Mouse (Mus musculus): ENCODE results near the gene Dab2.

Gene Dab2

GRCm38 (mm10) chr15:6391886-6392285, 92.3 kb downstream of the Dab2 start:
- no peak for DNase-seq (ENCODE audit: low read depth)

- DNase-seq (ENCODE audit: low read depth) = no peak
These were observed 94.0 kb downstream of the Dab2 start for GRCm38 (mm10) chr15:6393624-6394023.

DNA sequence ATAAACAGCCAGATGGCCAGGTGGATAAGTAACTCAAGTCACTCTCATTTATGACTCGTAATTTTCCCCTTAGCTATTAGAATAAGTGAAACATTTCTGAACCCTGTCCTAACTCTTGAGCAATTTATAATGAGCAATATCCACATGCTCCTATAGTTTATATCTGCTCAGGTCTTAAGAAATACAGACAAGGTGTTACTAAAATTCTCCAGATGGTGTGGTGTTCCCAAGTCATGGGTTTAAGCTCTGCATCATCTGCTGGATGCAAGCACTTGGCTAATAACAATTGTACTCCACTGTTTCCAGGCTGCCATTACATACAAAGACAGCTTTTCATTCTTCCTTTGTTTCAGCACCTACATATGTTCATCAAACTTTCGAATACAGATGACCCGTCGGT, 98.6 kb downstream of the Dab2 start:
- DNase-seq (ENCODE audit: low read depth) = peak; percentile 21

DNA sequence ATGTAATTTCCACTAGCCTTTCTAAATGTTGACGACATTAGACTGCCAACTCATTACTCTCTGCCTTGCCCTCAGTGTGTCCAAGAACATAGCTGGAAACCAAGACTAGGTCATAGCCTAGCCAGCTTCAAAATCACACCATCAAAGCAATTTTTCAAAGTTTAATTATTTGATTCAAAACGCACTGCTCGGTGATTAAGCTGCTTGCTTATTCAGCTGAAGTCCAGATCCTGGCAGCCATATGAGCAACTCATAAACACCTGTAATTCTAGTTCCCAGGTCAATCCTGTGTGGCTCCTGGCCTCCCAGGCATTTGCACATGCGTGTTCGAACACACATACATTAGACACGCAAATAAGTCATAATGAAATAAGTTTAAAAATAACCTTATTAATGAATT, 99.3 kb downstream of the Dab2 start:
- no peak for DNase-seq (ENCODE audit: low read depth)

DNA sequence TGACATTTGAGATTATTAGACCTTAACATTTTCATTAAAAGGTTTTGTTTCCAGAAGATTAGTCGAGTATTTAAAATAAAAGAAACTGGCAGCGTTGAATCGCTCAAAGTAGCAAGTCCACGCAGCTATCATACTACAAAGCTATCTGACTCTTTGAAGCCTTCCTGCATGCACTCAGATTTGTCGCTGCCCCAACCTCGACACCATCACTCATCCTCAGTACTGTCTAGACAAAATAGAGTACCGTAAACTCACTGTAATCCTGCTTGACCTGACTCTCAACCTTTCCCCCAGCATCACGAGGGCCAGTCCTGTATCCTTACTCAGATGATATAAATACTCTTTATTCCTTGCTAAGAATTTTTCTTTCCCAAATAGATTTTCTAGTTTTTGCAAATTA, 100.5 kb downstream of the Dab2 start:
- DNase-seq (ENCODE audit: low read depth) = no peak

DNA sequence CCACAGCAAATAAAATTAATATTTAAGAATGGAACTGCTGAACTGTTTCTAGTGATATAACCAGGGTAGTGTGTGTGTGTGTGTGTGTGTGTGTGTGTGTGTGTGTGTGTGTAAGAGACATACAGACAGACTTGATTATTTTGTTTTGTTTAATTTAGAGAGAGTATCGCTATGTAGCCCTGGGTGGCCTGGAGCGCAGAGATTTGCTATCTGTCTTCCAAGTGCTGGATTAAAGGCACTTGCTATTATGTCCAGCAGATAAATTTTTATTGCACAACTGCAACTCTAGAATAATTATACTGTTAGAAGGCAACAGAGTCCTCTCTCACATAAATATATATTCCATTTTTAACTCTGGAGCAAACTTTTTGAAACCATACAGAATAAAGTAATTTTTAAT, 102.8 kb downstream of the Dab2 start:
- DNase-seq (ENCODE audit: low read depth) = no peak

GRCm38 (mm10) chr15:6404172-6404571, 104.6 kb downstream of the Dab2 start:
- DNase-seq (ENCODE audit: low read depth) = no peak

- no peak for DNase-seq (ENCODE audit: low read depth)
These were observed 107.2 kb downstream of the Dab2 start for GRCm38 (mm10) chr15:6406771-6407170.

- no peak for DNase-seq (ENCODE audit: low read depth)
These were observed 109.4 kb downstream of the Dab2 start for GRCm38 (mm10) chr15:6409031-6409430.

DNA sequence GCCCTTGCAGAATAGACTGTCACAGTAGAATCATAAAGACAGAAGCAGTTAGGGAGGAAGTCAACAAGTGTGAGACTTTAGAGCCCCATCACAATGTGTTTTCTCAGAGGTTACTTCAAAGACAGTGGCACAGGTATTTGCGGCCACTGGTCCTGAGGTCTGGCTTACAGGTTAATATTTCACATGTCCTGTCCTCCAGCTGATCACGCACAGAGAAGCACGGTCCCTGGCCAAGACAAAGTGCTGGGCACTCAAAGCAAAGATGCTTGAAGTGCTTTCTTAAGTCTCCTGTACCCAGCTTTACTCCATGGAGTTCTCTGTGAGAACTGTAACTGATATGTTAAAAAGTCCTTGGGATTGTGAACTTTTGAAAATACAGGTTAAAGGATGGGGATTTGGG, 110.6 kb downstream of the Dab2 start:
- DNase-seq (ENCODE audit: low read depth) = no peak

DNA sequence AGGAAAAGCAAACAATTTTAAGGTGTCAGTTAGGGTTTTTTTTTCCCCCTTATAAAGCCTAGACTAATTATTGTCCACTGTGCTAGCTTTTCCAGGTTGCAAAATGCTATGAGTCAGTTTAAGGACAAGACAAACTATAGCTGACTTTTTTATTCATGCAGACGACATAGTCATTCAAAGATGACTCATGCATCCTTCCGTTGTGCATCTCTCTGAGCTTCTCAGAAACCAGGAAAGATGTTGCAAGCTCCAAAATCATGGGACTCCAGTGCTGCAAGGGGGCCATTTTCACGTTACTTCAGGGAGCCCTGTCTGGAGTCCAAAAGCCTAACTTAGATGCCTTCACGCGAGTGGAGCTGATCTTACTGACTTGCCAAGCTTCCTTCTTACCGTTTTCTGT, 111.7 kb downstream of the Dab2 start:
- DNase-seq (ENCODE audit: low read depth) = peak; percentile 85

DNA sequence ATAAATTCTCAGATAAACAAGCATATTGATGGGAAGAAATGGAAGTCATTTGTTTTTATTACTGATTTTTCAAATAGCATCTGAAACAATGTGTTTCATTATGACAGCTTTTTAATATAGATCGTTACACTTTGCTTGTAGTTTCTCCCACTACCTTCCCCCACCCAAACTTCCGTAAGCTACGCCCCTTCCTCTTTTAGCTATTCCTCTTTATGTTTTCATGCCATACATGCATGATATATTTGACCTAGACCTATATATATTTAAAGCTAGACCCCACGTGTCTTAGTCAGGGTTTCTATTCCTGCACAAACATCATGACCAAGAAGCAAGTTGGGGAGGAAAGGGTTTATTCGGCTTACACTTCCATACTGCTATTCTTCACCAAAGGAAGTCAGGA, 115.7 kb downstream of the Dab2 start:
- DNase-seq (ENCODE audit: low read depth) = no peak

- no peak for DNase-seq (ENCODE audit: low read depth)
These were observed 132.2 kb downstream of the Dab2 start for GRCm38 (mm10) chr15:6431777-6432176.

DNA sequence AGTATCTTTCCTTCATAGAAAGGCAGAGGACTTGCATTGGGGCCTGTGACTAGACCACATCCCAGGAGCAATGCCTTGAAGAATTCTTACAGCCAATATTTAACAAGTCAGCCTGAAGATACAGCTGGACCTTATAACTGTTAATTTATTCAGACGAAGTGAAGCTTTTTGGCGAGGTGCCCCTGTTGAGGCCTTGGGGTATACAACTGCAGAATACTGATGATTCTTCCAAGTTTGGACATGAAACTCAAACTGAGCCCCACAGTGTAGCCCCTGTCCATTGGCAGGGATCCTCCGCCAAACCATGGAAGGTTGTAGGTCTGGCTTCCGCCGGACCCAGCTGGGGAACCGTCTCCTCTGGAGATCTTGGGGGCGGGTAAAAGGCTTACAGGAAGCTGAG, 132.8 kb downstream of the Dab2 start:
- no peak for DNase-seq (ENCODE audit: low read depth)

DNA sequence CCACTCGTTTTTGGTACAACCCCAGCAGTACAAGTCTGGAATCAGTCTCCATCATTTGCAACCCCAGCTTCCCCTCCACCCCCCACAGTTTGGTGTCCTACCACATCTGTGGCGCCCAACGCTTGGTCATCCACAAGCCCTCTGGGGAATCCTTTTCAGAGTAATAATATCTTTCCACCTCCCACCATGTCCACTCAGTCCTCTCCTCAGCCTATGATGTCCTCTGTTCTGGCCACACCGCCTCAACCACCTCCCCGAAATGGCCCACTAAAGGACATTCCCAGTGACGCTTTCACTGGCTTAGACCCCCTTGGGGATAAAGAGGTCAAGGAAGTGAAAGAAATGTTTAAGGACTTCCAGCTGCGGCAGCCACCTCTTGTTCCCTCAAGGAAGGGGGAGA, 135.7 kb downstream of the Dab2 start:
- no peak for DNase-seq (ENCODE audit: low read depth)

DNA sequence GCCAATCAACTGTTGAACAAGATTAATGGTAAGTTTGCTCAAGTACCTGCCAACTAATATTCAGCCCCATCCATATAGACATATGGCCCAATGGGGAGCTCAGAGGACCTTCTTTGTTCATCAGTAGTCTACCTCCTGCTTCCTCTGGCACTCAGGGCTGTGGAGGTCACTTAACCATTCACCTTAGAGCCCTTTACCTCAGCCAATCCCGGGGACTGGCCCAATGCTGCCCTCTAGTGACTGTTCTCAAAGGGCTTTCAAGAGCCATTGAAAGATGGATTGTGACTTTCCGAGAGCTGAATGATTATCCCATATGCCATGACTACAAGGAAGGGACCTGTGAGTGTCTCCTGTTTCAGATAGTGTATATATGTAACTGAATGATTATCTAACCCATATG, 136.2 kb downstream of the Dab2 start:
- DNase-seq (ENCODE audit: low read depth) = peak; percentile 71

GRCm38 (mm10) chr15:6438685-6439084, 139.1 kb downstream of the Dab2 start:
- no peak for DNase-seq (ENCODE audit: low read depth)

- DNase-seq (ENCODE audit: low read depth) = no peak
These were observed 144.9 kb downstream of the Dab2 start for GRCm38 (mm10) chr15:6444452-6444851.

DNA sequence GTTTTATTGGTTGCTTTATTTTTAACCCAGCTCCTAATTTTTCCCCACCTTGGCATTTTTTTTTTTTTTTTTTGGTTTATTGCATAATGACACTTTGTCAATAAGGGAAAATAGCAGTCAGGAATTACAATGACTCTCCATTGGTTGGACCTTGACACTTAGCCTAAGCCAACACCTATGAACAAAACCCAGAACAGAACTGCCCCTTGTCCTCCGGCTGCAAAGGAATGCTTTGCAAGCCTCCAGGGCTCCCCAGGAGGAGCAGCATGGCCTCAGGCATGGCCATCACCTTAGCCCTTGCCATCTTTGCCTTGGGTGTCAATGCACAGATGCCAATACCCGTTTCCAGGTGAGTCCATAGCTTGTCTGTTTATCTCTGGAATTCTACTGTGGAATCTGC, 145.5 kb downstream of the Dab2 start, which contains the start of gene C9:
TSS of gene C9 (plus strand) at position 193 of the 400 bp plus-strand sequence.
- no peak for DNase-seq (ENCODE audit: low read depth)

- peak; percentile 27 for DNase-seq (ENCODE audit: low read depth)
These were observed 146.6 kb downstream of the Dab2 start for GRCm38 (mm10) chr15:6446181-6446580.

GRCm38 (mm10) chr15:6448892-6449291, 149.3 kb downstream of the Dab2 start:
- peak; percentile 21 for DNase-seq (ENCODE audit: low read depth)

DNA sequence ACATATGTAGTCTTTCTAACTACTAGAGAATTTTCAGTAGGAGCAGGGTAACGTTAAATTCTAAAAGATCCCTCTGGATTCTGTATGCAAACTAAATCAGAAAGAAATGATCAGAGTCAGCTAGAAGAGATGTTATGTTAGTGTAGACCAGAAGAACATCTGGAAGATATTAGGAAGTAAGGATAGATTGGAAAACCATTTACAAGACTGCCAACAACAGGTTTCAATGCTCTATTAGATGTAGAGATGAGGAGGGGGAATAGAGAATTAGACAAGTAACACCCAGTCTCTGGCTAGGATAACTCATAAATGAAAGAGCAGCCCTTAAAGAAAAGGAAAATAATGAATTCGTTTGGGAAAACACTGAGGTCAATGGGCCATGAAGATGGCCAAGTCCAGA, 154.9 kb downstream of the Dab2 start:
- no peak for DNase-seq (ENCODE audit: low read depth)

GRCm38 (mm10) chr15:6461381-6461780, 161.8 kb downstream of the Dab2 start:
- no peak for DNase-seq (ENCODE audit: low read depth)

- DNase-seq (ENCODE audit: low read depth) = no peak
These were observed 163.9 kb downstream of the Dab2 start for GRCm38 (mm10) chr15:6463361-6463923.

DNA sequence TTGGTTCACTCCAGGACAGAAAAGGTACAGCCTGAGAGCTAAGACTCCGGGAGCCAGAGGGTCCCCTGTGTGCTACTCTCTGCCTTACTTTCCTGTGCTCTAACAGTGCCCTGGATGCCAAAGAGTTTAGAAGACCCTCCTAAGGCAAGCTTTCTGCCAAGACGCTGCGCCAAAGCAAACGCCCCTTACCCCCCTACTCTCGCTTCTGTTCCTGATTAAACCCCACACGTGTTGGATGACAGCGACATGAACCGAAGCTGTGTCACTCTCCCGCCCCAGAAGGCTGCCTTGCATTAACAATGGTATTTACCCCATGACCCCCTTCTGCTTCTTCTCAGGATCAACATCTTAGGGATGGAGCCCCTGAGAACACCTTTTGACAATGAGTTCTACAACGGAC, 167.4 kb downstream of the Dab2 start:
- DNase-seq (ENCODE audit: low read depth) = no peak
